Mouse (Mus musculus): ENCODE measurements around the gene Trim71.

Trim71 gene

GRCm38 (mm10) chr9:114563761-114564606, at the start of gene Trim71:
Gene Trim71, minus strand, starts transcription at chr9:114564369.
- DNase-seq (ENCODE audit: low spot score in 2 of 2), result no peak

GRCm38 (mm10) chr9:114613026-114613425, 48.9 kb upstream of the Trim71 start:
- DNase-seq (ENCODE audit: low spot score in 2 of 2), result no peak

GRCm38 (mm10) chr9:114612566-114612965, 48.4 kb upstream of the Trim71 start:
- no peak for DNase-seq (ENCODE audit: low spot score in 2 of 2)

- no peak for DNase-seq (ENCODE audit: low spot score in 2 of 2)
Observed at GRCm38 (mm10) chr9:114610266-114610665, 46.1 kb upstream of the Trim71 start.

GRCm38 (mm10) chr9:114603876-114604540, 39.8 kb upstream of the Trim71 start:
- no peak for DNase-seq (ENCODE audit: low spot score in 2 of 2)

GRCm38 (mm10) chr9:114601096-114601495, 36.9 kb upstream of the Trim71 start:
- DNase-seq (ENCODE audit: low spot score in 2 of 2), result no peak

- DNase-seq (ENCODE audit: low spot score in 2 of 2), result no peak
Observed at GRCm38 (mm10) chr9:114585017-114585345, 20.8 kb upstream of the Trim71 start.

GRCm38 (mm10) chr9:114584183-114585016, 20.2 kb upstream of the Trim71 start:
- no peak for DNase-seq (ENCODE audit: low spot score in 2 of 2)

- peak in 1 of 2 experiments; percentile 42 for DNase-seq (ENCODE audit: low spot score in 2 of 2)
Observed at GRCm38 (mm10) chr9:114583812-114584182, 19.6 kb upstream of the Trim71 start.

- DNase-seq (ENCODE audit: low spot score in 2 of 2), result no peak
Observed at GRCm38 (mm10) chr9:114578646-114579045, 14.5 kb upstream of the Trim71 start.

GRCm38 (mm10) chr9:114576001-114576400, 11.8 kb upstream of the Trim71 start:
- no peak for DNase-seq (ENCODE audit: low spot score in 2 of 2)

- DNase-seq (ENCODE audit: low spot score in 2 of 2), result no peak
Observed at GRCm38 (mm10) chr9:114573528-114573927, 9.4 kb upstream of the Trim71 start.

- no peak for DNase-seq (ENCODE audit: low spot score in 2 of 2)
Observed at GRCm38 (mm10) chr9:114568682-114569474, 4.7 kb upstream of the Trim71 start.

- no peak for DNase-seq (ENCODE audit: low spot score in 2 of 2)
Observed at GRCm38 (mm10) chr9:114564667-114565066, 498 bp upstream of the Trim71 start.

GRCm38 (mm10) chr9:114562919-114563751, 1.0 kb downstream of the Trim71 start:
- DNase-seq (ENCODE audit: low spot score in 2 of 2), result peak in 1 of 2 experiments; percentile 8

- no peak for DNase-seq (ENCODE audit: low spot score in 2 of 2)
Observed at GRCm38 (mm10) chr9:114562031-114562918, 1.9 kb downstream of the Trim71 start.

- no peak for DNase-seq (ENCODE audit: low spot score in 2 of 2)
Observed at GRCm38 (mm10) chr9:114561671-114561971, 2.5 kb downstream of the Trim71 start.

GRCm38 (mm10) chr9:114560771-114561670, 3.1 kb downstream of the Trim71 start:
- no peak for DNase-seq (ENCODE audit: low spot score in 2 of 2)

GRCm38 (mm10) chr9:114560141-114560540, 4.0 kb downstream of the Trim71 start:
- no peak for DNase-seq (ENCODE audit: low spot score in 2 of 2)

All from left cerebral cortex, adult 9 months (tissue).